Mouse (Mus musculus) naive thymus-derived CD4-positive, alpha-beta T cell, adult 2 months (primary cell): Measurements from ENCODE around the gene Slc39a8.

ENCODE experiments used
- DNase-seq: peaks from one replicate; pipeline ENCODE4 v3.0.0-alpha.2; 2011; ENCODE audit warnings: low read depth

Gene Slc39a8

DNA sequence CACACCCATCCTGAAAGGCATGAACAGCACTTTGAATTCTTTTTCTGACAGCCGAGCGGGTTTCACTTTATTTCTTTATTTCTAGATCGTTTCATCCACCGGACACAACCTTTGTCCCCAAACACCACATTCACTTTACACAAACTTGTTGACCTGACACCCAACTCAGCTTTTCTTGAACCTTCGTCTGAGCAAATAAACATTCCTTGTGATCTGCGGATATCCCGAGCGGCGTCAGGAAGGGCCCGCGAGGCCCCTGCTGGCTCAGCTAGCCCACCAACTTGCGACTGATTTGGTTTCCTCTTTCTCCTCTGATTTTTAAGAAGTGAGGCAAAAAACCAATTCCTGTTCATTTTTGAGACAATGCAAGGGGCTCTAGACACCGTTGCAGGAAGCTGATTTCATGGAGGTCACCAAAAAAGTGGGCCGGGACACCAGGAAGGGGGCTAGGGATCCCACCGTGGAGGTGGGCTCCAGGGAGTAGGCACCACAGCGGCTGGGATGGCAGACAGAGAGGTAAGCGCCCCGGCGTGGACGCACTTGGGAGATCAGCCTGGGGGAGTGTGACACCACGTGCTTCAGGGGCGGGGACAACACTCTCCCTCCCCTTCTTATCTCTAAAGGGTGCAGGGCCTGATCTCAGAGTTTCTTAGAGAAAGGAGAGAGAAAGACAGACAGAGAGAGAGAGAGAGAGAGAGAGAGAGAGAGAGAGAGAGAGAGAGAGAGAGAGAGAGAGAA, at the start of gene Slc39a8:
Gene Slc39a8 (plus strand): TSS at position 264 of the 738 bp plus-strand sequence.
- peak; percentile 85 for DNase-seq

DNA sequence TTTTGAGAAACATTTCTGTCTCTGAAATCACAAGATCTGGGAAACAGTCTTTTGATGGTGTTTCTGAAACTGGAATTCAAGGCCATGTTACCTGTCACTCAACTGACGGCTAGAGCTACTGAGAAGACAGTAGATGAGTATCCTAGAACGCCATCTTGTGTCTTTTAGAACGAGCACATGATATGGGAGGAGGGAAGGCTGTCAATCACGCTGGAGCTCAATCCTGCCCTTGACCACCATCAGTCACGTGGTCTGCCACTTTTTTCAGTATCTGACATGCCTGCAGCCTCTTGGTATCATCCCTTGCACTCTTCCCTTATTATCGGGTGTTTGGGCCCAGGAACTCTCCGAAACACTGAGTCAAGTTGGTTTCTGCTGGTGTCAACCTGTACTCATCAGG, 40.0 kb upstream of the Slc39a8 start:
- DNase-seq, result no peak

DNA sequence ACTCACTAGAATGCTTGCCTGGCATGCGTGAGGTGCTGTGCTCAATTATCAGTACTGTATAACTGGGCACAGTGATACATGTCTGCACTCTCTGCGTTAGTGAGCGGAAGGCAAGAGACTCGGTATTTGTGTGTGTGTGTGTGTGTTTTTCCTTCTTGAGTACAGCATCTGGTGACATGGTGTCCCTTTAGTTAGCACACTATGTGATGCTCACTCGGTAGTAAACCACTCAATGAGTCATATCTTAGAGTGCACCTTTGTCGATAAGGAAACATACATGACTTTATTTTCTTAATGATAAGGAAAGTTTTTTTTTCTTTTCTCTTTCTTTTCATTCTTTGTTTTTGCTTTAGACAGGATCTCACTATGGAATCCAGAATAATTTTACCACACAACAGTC, 29.0 kb upstream of the Slc39a8 start:
- DNase-seq, result no peak

DNA sequence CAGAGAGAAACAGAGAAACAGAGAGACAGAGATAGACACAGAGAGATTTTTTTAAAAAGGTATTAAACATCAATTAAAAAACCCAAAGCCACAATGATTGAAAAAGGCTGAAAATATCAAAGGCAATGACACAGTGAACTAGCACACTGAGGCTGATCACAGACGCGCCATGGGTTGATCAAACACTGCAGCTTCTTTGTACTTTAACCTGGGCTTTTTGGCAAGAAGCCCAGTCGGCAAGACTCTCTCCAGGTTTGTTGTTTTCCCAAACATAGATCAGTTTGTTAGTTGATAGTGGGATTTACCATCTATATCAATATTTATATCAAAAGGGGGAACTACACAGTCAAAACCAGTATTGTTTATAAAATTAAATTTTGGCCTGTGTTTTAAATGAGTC, 26.8 kb upstream of the Slc39a8 start:
- DNase-seq, result no peak

DNA sequence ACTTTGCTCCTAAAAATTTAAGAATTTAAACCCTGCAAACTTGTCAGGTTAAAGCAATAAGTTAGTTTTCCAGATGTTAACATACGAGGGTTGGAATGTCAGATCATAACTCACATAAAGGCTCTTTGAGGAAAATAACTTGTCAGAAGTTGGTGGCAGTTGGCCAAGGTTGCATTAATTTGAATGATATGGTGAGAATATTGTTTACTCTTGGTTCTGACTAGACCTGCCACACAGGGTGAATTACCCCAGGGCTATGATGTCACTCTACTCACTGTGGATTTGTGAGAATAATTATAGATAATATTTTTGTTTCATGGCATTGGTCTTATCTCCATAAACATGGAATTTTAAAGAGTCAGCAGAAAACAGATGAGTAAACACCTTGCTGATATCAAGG, 26.4 kb upstream of the Slc39a8 start:
- no peak for DNase-seq

DNA sequence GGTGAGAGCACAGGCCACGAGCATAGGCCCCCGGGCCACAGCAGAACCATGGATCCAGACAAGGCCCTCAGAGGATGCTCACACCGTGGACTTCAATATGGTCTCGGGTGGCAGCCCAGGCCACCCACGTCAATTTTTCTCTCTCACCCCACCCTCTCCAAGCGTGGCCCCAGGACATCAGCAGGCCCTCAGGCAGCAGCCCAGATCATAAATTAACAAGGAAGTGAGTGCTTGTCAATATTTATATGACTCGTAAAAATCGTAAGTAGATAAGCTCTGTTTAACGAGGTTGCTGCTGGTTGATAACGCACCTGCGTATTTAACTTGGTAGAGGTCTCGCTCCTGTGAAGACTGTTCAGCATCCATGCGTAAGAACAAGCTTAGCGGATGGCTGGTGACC, 10.4 kb upstream of the Slc39a8 start:
- DNase-seq, result no peak

DNA sequence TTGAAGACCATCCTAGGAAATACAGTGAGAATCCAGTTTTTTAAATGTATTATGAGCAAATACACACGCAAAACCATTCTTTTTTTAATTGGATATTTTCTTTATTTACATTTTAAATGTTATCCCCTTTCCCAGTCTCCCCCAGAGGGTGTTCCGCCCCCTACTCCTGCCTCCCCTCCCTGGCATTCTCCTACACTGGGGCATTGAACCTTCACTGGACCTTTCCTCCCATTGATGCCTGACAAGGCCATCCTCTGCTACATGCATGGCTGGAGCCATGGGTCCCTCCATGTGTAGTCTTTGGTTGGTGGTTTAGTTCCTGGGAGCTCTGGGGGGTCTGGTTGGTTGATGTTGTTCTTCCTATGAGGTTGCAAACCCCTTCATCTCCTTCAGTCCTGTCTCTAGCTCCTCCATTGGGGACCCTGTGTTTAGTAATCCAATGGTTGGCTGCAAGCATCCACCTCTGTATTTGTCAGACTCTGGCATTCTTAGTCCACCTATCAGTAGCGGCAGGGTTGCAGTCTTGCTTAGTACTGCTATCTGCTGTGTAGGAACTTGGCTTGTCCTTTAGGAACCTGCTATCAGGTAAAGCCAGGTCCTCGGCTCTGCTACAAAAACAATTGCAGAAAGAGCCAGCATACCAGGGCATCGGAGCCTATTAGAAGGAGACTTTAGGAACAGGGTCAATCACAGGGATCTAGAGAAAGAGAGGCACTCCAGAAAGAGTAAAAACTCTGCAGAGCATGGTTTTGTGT, 8.9 kb upstream of the Slc39a8 start:
- DNase-seq, result no peak

DNA sequence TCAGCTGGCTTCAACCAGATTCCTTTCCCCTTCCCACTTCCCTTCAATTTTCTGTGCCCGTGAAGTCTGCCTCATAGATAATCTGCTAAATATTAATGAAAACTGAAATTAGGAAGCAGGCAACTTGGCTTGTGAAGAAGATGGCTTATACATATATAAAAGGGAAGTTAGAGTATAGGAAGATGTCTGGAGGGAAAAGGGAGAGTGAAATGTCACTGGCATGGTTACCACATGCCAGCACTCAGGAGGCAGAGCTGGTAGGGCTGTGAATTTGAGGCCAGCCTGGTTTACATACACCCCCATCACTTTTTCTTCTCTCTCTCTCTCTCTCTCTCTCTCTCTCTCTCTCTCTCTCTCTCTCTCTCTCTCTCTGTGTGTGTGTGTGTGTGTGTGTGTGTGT, 8.0 kb upstream of the Slc39a8 start:
- no peak for DNase-seq

DNA sequence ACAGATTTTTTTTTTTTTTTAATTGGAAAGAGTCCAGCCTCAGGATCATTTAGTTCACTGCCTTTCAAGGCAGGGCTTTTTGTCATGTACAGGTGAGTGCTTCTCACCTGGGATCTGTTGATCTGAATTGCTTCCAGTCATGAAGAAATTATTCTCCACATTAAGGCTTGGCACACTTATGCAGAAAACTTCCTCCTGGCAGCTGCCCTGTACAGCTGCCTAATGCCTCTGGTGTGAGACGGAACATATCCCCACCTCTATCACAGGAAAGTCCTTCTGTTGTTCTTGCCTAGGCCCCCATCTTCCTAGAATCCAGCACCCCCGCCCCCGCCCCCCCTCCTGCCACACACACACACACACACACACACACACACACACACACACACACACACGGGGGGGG, 643 bp upstream of the Slc39a8 start:
- peak; percentile 24 for DNase-seq

DNA sequence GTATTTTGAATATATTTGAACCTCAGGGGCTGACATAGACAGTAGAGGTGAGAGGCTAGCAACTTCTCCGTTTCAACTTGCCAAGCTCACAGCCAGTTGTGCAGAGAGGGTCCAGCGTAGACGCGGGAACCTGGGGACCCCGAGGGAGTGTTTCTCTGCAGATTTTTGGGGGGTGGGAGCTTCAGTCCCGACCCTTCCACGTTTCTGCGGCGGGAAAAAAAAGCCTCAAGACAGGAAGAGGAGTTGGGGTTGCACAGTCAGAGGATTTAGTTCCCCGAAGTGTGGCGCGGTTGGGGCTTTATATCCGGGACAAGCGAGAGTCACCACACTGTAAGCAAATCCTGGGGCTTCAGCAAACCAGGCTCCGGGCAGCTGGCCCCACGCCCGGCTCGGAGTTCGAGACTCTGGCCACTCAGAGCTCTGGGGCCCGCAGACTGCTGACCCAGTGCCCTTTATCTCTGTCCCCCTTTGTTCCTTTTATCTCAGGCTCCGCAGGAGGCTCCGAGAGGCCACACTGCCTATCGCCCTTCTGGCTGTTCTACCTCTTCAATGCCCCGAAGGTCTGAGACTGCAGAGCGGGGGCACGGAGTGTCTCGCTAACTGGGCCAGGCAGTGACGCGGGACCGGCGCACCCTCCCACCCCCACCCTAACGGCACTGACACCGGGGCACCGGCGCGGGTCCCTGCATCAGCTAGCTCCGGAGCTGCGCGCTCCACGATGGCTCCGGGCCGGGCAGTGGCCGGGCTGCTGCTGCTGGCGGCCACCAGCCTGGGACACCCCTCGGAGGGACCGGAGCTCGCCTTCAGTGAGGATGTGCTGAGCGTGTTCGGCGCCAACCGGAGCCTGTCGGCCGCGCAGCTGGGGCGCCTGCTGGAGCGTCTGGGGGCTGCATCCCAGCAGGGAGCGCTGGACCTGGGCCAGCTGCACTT, 940 bp downstream of the Slc39a8 start:
- peak; percentile 69 for DNase-seq

DNA sequence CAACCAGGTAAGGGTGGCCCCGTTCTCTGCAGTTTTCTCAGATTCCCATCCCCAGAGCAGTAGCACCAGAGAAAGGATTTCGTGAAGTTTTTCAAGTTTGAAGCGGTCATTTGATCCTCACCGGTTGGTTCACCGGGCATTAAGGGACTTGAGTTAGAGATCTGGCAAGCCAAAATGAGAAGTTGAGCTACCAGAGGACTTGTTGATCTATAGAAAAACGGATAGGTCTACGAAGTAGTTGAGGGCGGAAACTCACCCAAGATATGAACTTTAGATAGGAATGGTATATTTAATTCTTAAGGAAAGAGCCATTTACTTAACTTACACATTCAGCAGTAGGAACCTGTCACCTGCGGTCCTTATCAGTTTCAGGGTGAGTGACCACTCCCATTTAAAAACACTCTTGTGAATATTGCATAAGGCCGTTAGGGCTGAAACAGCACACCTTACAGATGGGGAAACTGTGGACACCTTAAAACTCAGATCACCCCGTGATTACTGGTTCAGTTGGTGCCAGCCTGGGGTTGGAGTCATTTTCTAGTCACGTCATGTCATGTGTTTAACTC, 1.7 kb downstream of the Slc39a8 start:
- no peak for DNase-seq

DNA sequence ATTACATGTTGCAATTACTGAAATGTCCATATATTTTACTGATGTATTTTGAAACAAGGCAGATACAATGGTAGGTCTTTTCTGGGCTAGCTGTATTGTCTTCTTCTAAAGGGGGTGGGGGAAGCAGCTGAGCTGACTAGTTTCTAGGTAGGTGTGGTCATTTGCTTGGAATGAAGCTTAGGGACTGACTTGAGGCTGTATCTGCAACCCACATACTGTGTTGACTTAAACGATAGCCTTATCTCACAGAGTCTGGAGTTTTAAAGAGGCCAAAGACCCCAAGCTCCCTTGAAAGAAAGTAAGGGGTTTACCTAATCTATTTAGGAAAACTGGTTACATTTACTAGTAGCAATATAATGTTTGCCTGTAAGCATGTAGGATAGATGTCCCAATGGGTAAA, 2.9 kb downstream of the Slc39a8 start:
- DNase-seq, result no peak

DNA sequence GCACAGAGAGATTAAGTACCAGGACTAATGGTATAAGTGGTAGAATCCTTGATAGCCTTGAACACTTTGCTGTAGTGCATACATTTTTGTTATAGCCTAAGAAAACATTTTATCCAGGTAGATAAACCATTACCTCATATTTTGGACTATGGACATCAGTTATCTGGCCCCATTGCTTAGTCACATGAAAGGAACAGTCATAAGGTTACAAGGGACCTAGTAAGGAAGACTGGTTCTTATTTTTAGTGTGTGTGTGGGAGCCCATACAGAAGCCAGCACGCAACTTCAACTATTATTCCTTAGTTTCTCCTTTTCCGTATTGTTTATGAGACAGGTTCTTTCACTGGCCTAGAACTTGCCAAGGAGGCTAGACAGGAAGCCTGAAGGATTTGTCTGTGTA, 7.4 kb downstream of the Slc39a8 start:
- DNase-seq, result no peak

DNA sequence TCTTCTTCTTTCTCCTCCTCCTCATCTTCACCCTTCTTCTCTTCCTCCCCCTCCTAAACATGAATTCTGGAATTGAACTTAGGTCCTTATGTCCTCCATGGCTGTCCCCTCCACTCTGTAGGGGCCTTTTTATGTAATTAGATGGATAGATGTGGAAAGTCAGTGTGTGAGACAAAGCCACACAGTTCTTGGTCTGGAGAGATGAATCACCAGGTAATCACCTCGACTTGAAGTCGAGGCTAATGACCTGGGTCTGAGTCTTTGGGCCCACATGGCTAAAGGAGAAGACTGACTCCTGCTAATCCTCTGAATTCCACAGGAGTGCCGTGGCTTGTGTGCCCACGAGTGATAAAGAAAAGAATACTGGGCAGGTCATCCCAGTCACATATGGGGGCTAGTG, 7.8 kb downstream of the Slc39a8 start:
- DNase-seq, result no peak

DNA sequence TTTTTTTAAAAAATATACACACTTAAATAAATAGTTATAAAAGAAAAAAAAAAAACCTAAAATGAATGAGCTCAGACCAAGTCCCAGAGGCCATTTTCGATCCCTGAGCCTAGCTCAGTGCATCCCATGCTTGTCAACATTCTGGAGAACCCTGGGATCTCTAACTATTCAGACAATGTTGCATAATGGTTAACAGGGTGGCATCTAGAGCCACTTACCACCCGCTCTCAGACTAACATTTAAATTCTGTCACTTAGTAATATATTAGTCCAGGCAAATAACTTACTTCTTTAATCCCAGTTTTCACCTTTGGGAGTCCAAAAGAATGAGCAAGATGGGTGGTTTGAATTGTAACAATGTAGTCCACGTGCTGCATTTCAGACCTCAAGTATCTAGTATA, 9.9 kb downstream of the Slc39a8 start:
- no peak for DNase-seq

DNA sequence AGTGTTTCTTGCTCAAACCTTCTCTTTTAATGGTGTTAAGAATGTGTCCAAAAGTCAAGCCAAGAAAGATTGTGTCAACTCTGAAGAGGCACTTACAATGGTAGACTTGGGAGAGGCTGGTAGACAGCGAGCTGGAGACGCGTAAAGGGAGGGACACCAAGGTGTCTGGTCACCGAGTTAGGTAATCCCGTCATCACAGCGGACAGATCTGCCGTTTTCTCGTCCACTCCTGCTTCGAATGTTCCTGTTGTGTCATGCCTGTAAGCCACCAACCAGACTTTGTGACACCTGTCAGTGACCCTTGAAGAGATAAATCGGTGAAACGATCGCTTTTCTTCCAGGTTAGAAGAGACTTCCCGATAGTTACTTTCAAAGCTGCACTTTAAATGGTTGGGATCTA, 14.5 kb downstream of the Slc39a8 start:
- DNase-seq, result no peak

DNA sequence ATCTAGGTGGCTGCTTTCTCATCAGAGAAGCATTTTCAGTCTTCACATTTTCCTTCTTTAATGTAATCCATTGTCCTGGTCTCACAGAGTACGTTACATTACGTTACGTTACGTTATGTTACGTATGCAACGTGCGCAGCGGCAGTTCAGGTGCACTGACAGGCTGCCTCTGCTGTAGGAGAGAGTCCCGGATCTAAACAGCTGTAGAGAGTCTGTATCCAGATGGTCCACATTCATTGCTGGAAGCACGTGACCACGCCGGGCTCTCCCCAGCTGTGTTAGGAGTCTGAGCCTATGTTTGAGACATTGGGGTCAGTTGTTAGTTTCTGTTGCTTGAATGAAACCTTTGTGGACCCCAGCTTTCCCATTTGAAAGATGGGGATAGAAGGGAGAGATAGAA, 15.1 kb downstream of the Slc39a8 start:
- no peak for DNase-seq

DNA sequence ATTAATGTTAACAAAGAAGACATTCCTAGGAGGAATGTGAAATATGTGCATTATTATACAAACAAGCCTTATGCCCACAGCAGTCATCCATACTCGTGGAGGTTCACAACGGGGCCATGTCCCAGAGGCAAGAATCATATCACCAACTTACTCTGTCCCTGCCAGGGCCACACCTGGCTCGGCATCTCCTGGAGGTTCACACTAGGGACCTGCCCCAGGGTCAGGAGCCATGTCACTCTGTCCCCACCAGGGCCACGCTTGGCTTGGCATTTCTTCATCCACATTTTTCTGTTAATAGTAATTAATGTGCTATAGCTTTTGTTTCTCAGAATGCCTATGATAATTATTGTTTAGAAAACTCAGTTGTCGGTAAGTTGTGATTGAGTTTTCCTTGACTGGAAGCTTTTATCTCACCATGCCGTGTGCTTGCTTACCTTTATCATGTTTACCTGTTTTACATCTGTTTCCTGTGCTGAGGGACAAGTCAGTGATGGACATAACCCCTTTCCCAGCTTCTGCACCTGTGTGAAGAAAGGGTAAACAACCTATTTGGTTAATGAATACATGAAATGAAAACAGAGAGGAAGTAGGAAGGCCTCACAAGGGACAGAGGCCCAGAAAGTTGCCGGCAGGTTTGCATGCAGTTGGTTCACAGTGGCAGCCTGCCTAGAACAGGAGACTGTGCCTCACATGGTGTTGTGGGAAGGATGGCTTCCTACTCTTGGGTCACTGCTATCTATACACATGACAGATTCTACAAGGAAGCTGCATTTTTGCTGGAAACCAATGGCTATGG, 16.8 kb downstream of the Slc39a8 start:
- no peak for DNase-seq

DNA sequence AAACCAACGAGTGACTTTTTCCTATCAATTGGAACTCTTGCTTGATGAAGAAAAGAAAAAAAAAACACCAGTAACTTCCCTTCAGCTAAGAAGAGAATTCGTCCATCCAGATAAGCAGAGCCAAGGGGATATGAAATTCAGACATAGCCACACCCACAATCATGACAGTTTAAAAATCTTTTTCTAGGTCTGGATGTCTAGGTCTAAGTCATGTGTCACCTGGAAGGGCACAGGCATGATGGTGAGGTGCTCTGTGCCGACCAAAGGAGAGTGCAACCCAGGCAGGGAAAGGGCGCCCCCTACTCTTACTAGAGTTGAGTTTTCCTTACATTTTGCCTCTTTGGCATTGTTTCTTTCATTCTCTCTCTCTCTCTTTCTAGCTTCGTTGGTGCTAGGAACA, 18.1 kb downstream of the Slc39a8 start:
- no peak for DNase-seq

DNA sequence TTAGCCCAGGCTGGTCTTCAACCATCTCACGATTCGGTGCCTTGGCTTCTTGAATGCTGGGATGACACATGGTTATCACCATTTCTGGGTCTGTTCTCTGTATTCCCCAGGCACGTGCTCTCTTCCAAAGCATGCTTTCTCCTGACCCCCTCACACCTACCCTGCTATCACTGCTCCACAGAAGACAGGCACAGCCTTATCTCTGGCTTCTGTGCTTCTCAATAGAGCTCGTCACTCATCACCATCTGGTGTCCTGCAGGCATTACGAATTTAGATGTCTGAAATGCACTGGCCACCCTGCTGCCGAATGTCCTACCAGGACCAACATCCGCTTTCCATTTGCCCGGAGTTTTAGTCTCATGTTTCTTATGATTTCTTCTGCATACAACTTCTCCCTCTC, 18.6 kb downstream of the Slc39a8 start:
- DNase-seq, result no peak

DNA sequence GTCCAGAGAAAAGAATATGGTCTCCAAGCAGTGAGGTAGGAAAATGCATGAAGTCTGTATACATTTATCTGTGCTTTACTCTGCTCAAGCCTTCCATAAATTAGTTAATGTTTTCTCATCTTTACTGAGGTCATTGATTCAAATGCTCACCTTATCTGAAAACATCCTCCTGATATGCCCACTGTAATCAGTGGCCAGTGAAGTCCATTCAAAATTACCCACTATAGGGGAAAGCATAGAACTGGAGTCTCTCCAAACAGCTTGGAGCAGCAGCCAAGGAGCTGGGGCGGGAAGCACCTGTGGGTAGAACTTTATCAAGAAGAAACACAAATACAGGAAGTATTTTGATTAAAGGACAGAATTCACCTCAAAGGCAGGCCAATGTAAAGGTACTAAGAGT, 19.8 kb downstream of the Slc39a8 start:
- DNase-seq, result no peak

DNA sequence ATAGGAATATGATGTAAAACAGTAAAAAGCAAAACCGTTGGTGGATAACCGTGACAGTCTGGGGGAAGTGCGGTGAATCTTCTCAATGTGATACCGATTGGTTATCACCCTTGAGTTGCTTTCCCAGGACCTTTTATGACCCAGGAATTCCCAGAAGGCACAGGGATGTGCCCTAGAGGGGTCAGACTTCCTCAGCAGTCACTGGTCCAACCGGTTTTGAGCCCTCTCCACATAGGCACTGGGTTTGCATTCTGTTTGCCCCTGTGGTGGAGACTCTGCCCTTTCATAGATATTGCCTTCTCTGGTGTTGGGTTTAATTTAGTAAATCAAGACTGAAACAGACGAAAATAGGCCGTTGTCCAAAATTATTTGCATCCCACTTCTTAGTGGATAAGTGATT, 20.8 kb downstream of the Slc39a8 start:
- DNase-seq, result no peak
